Mouse (Mus musculus): ENCODE data around the gene Disp3. TPM values are rescaled to one million over a fixed set of nuclear protein-coding genes. Genes with fewer than 3 reads are reported as not detected.
A peak's percentile ranks its signal among the peaks of the same experiment; 100 is the strongest.

Disp3 gene
- total and polyA plus RNA-seq, 2 experiments from 2014 or later = 7.8 to 25.1 TPM

GRCm38 (mm10) chr4:148239474-148240130 is 48.2 kb downstream of the Disp3 start:
- DNase-seq (ENCODE audit: low spot score) = peak; percentile 68
- H3K27ac ChIP-seq (ENCODE audit: low read depth, low read length) = no peak overlapping the region

GRCm38 (mm10) chr4:148238919-148239318 is 48.8 kb downstream of the Disp3 start:
- no peak for TF ChIP-seq CTCF (IDR thresholded peaks at IDR 0.05)
- Histone ChIP-seq H3K27ac (ENCODE audit: low read depth, low read length) (no peak overlapping the region), H3K4me3 (ENCODE audit: low read depth, low read length) (no peak overlapping the region), H3K27me3 (ENCODE audit: insufficient read depth, low read length) (no peaks in the 10 kb centered on the region), H3K4me1 (ENCODE audit: insufficient read depth, low read length) (peaks cover 6% of the 10 kb centered on the region; the same call in 1 of the 2 replicates), H3K9me3 (ENCODE audit: low read length) (no peaks in the 10 kb centered on the region), H3K9ac (replicated peaks; ENCODE audit: low read length, poor library complexity, severe bottlenecking) (no peak overlapping the region), H3K4me2 (ENCODE audit: low read depth, low read length, poor library complexity, severe bottlenecking) (no peak overlapping the region), H3K36me3 (ENCODE audit: insufficient read depth, low read length) (peaks cover 24% of the 10 kb centered on the region)
- no peak for DNase-seq (ENCODE audit: low spot score)
- no peak; the same call in 1 of the 2 replicates for ATAC-seq (ENCODE audit: low FRiP score)
- WGBS = 46% methylated on average over 6 of the region's 6 CpGs

More at GRCm38 (mm10) chr4:148239474-148240130, 48.2 kb downstream of the Disp3 start:
- H3K9me3 ChIP-seq (ENCODE audit: low read length) = no peaks in the 10 kb centered on the region
- H3K27me3 ChIP-seq (ENCODE audit: insufficient read depth, low read length) = no peaks in the 10 kb centered on the region
- no peak overlapping the region for H3K4me3 ChIP-seq (ENCODE audit: low read depth, low read length)
- peaks cover 6% of the 10 kb centered on the region; the same call in 1 of the 2 replicates for H3K4me1 ChIP-seq (ENCODE audit: insufficient read depth, low read length)
- ATAC-seq (ENCODE audit: low FRiP score) = no peak
- no peak overlapping the region for H3K9ac ChIP-seq (replicated peaks; ENCODE audit: low read length, poor library complexity, severe bottlenecking)
- H3K4me2 ChIP-seq (ENCODE audit: low read depth, low read length, poor library complexity, severe bottlenecking) = no peak overlapping the region
- H3K36me3 ChIP-seq (ENCODE audit: insufficient read depth, low read length) = peaks cover 31% of the 10 kb centered on the region
- no peak for TF ChIP-seq CTCF (IDR thresholded peaks at IDR 0.05)
- WGBS = 78% methylated on average over 10 of the region's 10 CpGs

- no peak for TF ChIP-seq CTCF (IDR thresholded peaks at IDR 0.05)
- Histone ChIP-seq H3K4me3 (ENCODE audit: low read depth, low read length) (no peak overlapping the region), H3K4me1 (ENCODE audit: insufficient read depth, low read length) (peaks cover 6% of the 10 kb centered on the region; the same call in 1 of the 2 replicates), H3K27me3 (ENCODE audit: insufficient read depth, low read length) (no peaks in the 10 kb centered on the region), H3K27ac (ENCODE audit: low read depth, low read length) (peak overlapping the region; percentile 26; the same call in 1 of the 2 replicates), H3K36me3 (ENCODE audit: insufficient read depth, low read length) (peaks cover 19% of the 10 kb centered on the region), H3K4me2 (ENCODE audit: low read depth, low read length, poor library complexity, severe bottlenecking) (no peak overlapping the region), H3K9me3 (ENCODE audit: low read length) (no peaks in the 10 kb centered on the region), H3K9ac (replicated peaks; ENCODE audit: low read length, poor library complexity, severe bottlenecking) (no peak overlapping the region)
- WGBS = 25% methylated on average over 9 of the region's 9 CpGs
- ATAC-seq (ENCODE audit: low FRiP score) (peak; percentile 11; the same call in 1 of the 2 replicates), DNase-seq (ENCODE audit: low spot score) (no peak)
Observed at GRCm38 (mm10) chr4:148238218-148238617, 49.5 kb downstream of the Disp3 start.

- WGBS = 47% methylated on average over 8 of the region's 8 CpGs
- Histone ChIP-seq H3K4me3 (ENCODE audit: low read depth, low read length) (no peak overlapping the region), H3K9me3 (ENCODE audit: low read length) (no peaks in the 10 kb centered on the region), H3K4me1 (ENCODE audit: insufficient read depth, low read length) (peaks cover 6% of the 10 kb centered on the region; the same call in 1 of the 2 replicates), H3K27me3 (ENCODE audit: insufficient read depth, low read length) (no peaks in the 10 kb centered on the region), H3K4me2 (ENCODE audit: low read depth, low read length, poor library complexity, severe bottlenecking) (no peak overlapping the region), H3K9ac (replicated peaks; ENCODE audit: low read length, poor library complexity, severe bottlenecking) (no peak overlapping the region), H3K36me3 (ENCODE audit: insufficient read depth, low read length) (peaks cover 10% of the 10 kb centered on the region; the same call in 1 of the 2 replicates), H3K27ac (ENCODE audit: low read depth, low read length) (peak overlapping the region; percentile 26; the same call in 1 of the 2 replicates)
- ATAC-seq (ENCODE audit: low FRiP score) = no peak
- no peak for DNase-seq (ENCODE audit: low spot score)
- TF ChIP-seq CTCF (IDR thresholded peaks at IDR 0.05) = no peak
Observed at GRCm38 (mm10) chr4:148236664-148237063, 51.1 kb downstream of the Disp3 start.

GRCm38 (mm10) chr4:148233061-148233460 is 54.7 kb downstream of the Disp3 start:
- DNase-seq (ENCODE audit: low spot score) (no peak), ATAC-seq (ENCODE audit: low FRiP score) (no peak)
- no peaks in the 10 kb centered on the region for H3K9me3 ChIP-seq (ENCODE audit: low read length)
- TF ChIP-seq CTCF (IDR thresholded peaks at IDR 0.05) = no peak
- WGBS = 69% methylated on average over 9 of the region's 9 CpGs
- peaks cover 7% of the 10 kb centered on the region for H3K4me1 ChIP-seq (ENCODE audit: insufficient read depth, low read length)
- H3K36me3 ChIP-seq (ENCODE audit: insufficient read depth, low read length) = no peaks in the 10 kb centered on the region
- no peak overlapping the region for H3K4me3 ChIP-seq (ENCODE audit: low read depth, low read length)
- H3K27me3 ChIP-seq (ENCODE audit: insufficient read depth, low read length) = no peaks in the 10 kb centered on the region
- H3K4me2 ChIP-seq (ENCODE audit: low read depth, low read length, poor library complexity, severe bottlenecking) = no peak overlapping the region
- no peak overlapping the region; the same call in 1 of the 2 replicates for H3K9ac ChIP-seq (replicated peaks; ENCODE audit: low read length, poor library complexity, severe bottlenecking)
- no peak overlapping the region for H3K27ac ChIP-seq (ENCODE audit: low read depth, low read length)

GRCm38 (mm10) chr4:148232615-148233014 is 55.1 kb downstream of the Disp3 start:
- no peaks in the 10 kb centered on the region for H3K9me3 ChIP-seq (ENCODE audit: low read length)
- H3K4me3 ChIP-seq (ENCODE audit: low read depth, low read length) = no peak overlapping the region
- no peak overlapping the region; the same call in 1 of the 2 replicates for H3K9ac ChIP-seq (replicated peaks; ENCODE audit: low read length, poor library complexity, severe bottlenecking)
- H3K27ac ChIP-seq (ENCODE audit: low read depth, low read length) = no peak overlapping the region
- H3K36me3 ChIP-seq (ENCODE audit: insufficient read depth, low read length) = no peaks in the 10 kb centered on the region
- no peak for TF ChIP-seq CTCF (IDR thresholded peaks at IDR 0.05)
- 42% methylated on average over 10 of the region's 10 CpGs for WGBS
- no peak; the same call in 1 of the 2 replicates for ATAC-seq (ENCODE audit: low FRiP score)
- DNase-seq (ENCODE audit: low spot score) = no peak
- no peaks in the 10 kb centered on the region for H3K27me3 ChIP-seq (ENCODE audit: insufficient read depth, low read length)
- no peak overlapping the region for H3K4me2 ChIP-seq (ENCODE audit: low read depth, low read length, poor library complexity, severe bottlenecking)
- H3K4me1 ChIP-seq (ENCODE audit: insufficient read depth, low read length) = peaks cover 5% of the 10 kb centered on the region; the same call in 1 of the 2 replicates
